Mouse (Mus musculus): ENCODE data around the gene Slc36a3.

The Slc36a3 gene

GRCm38 (mm10) chr11:55151608-55152007, at the start of gene Slc36a3:
Gene Slc36a3 (minus strand): TSS chr11:55151708.
- no peak for DNase-seq

GRCm38 (mm10) chr11:55197740-55198510, 46.4 kb upstream of the Slc36a3 start:
- no peak for DNase-seq

GRCm38 (mm10) chr11:55197086-55197485, 45.6 kb upstream of the Slc36a3 start:
- no peak for DNase-seq

GRCm38 (mm10) chr11:55190216-55190615, 38.7 kb upstream of the Slc36a3 start:
- no peak for DNase-seq

GRCm38 (mm10) chr11:55187777-55188176, 36.3 kb upstream of the Slc36a3 start:
- no peak for DNase-seq

GRCm38 (mm10) chr11:55187292-55187691, 35.8 kb upstream of the Slc36a3 start:
- no peak for DNase-seq

GRCm38 (mm10) chr11:55184733-55185291, 33.3 kb upstream of the Slc36a3 start, which contains the start of gene Slc36a2:
Gene Slc36a2 (minus strand): TSS chr11:55185077.
- peak; percentile 11 to 51 for DNase-seq

- no peak for DNase-seq
These were observed 32.7 kb upstream of the Slc36a3 start for GRCm38 (mm10) chr11:55184246-55184645.

- peak in 1 of 2 experiments; percentile 8 for DNase-seq
These were observed 31.6 kb upstream of the Slc36a3 start for GRCm38 (mm10) chr11:55183124-55183523.

- no peak for DNase-seq
These were observed 28.3 kb upstream of the Slc36a3 start for GRCm38 (mm10) chr11:55179856-55180255.

- no peak for DNase-seq
These were observed 27.3 kb upstream of the Slc36a3 start for GRCm38 (mm10) chr11:55178830-55179229.

GRCm38 (mm10) chr11:55170501-55170900, 19.0 kb upstream of the Slc36a3 start:
- DNase-seq, result no peak

GRCm38 (mm10) chr11:55168914-55169313, 17.4 kb upstream of the Slc36a3 start:
- no peak for DNase-seq

- no peak for DNase-seq
These were observed 17.0 kb upstream of the Slc36a3 start for GRCm38 (mm10) chr11:55168504-55168903.

- no peak for DNase-seq
These were observed 14.2 kb upstream of the Slc36a3 start for GRCm38 (mm10) chr11:55165748-55166147.

- DNase-seq, result peak; percentile 8 to 57
These were observed 13.2 kb upstream of the Slc36a3 start for GRCm38 (mm10) chr11:55164723-55165122.

GRCm38 (mm10) chr11:55162670-55163069, 11.2 kb upstream of the Slc36a3 start:
- DNase-seq, result peak; percentile 28 to 76

- DNase-seq, result peak; percentile 83 to 94
These were observed 7.4 kb upstream of the Slc36a3 start for GRCm38 (mm10) chr11:55158785-55159359.

- DNase-seq, result no peak
These were observed 3.5 kb upstream of the Slc36a3 start for GRCm38 (mm10) chr11:55155070-55155421.

GRCm38 (mm10) chr11:55154398-55155069, 3.0 kb upstream of the Slc36a3 start:
- no peak for DNase-seq

GRCm38 (mm10) chr11:55148461-55148860, 3.0 kb downstream of the Slc36a3 start:
- DNase-seq, result no peak

- no peak for DNase-seq
These were observed 4.1 kb downstream of the Slc36a3 start for GRCm38 (mm10) chr11:55147423-55147822.

GRCm38 (mm10) chr11:55146855-55147254, 4.7 kb downstream of the Slc36a3 start:
- DNase-seq, result no peak
